Mouse (Mus musculus) lung, adult 2 months (tissue): ENCODE results near the gene Adm2. TPM values are rescaled to one million over a fixed set of nuclear protein-coding genes. Genes with fewer than 3 reads are reported as not detected.
A peak's percentile ranks its signal among the peaks of the same experiment; 100 is the strongest.

Experiments
- DNase-seq: peaks from one replicate; pipeline ENCODE4 v3.0.0; 2022
- H3K4me1 ChIP-seq: fragments of 200-500 bp; 2 replicates; pipeline ENCODE4 v1.6.1; 2011; ENCODE audit warnings: low read length; ENCODE audit not compliant: control insufficient read depth, insufficient read depth
- H3K4me3 ChIP-seq: fragments of 200-500 bp; replicated peaks from 2 replicates; pipeline ENCODE3; 2011; ENCODE audit warnings: low read depth, mild to moderate bottlenecking, control low read depth, low read length; ENCODE audit errors: extremely low read depth
- CTCF ChIP-seq: fragments of 200-500 bp; IDR thresholded peaks from 2 replicates; pipeline ENCODE4 v1.5.1; 2011; ENCODE audit warnings: mild to moderate bottlenecking, low read length, control low read depth; ENCODE audit not compliant: insufficient read depth
- POLR2A ChIP-seq: fragments of 200-500 bp; IDR thresholded peaks from 2 replicates; pipeline ENCODE4 v1.6.1; 2011; ENCODE audit warnings: low read depth, mild to moderate bottlenecking, control low read depth, low read length, borderline replicate concordance; ENCODE audit errors: extremely low read depth
- WGBS: fragments of 180-500 bp; shearing (Covaris S2); methylation state at CpG from one replicate; pipeline ENCODE4 v1.1.7; 2018; 5-methylcytosine and 5-hydroxymethylcytosine counted together
- polyA plus RNA-seq: library from polyadenylated mRNA; depleted of rRNA; stranded (reverse); fragments of >200 nt; gene quantifications from 2 replicates; pipeline ENCODE4 v1.2.3, GENCODE M21; 2012; rRNA removed

The Adm2 gene
- polyA plus RNA-seq, 1 experiment = 0.75 TPM

DNA sequence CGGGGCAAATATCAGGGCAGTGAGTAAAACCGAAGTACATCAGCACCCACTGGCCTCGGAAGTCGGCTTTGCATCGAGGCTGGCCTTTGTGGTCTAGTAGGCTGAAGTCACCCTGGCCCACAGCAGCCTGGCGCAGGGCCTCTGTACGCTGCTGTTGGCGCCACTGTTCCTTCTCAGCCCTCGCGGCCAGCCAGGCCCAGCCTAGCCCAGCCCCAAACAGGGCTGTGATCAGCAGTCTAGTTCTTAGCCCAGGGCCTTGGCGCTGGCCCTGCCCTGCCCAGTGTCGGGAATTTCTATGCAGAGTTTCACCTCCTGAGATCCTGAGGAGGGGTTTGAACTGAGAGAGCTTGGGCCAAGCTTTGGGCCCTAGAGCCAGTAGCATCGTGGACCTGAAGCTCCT, 49.5 kb downstream of the Adm2 start:
- no peak for DNase-seq
- WGBS = 83% methylated on average over 13 of the region's 13 CpGs
- no peak for TF ChIP-seq CTCF
- no peak for TF ChIP-seq POLR2A

DNA sequence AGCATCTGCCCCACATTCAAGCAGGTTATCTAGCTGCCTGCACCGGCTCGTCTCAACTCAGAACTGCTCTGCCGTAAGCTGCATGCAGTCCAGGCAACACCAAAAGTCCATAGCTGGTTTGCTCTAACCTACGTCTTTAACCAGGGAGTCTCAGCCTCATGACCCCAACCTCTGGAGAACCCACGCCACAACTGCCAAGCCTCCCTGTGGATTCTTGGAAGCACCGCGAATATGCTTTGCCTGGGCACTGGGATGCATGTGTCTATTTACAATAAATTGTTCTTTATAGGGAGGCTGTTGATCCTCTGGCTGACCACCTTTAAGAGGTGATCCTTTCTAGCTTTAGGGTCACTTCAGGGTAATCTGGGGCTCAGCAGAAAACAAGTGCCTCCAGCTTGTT, 50.0 kb downstream of the Adm2 start:
- Histone ChIP-seq H3K4me1 (peaks cover 7% of the 10 kb centered on the region), H3K4me3 (no peak overlapping the region)
- no peak for TF ChIP-seq CTCF
- TF ChIP-seq POLR2A = no peak
- DNase-seq = no peak
- whole genome bisulfite sequencing = 85% methylated on average over 7 of the region's 7 CpGs

More for the DNA sequence above, 49.5 kb downstream of the Adm2 start:
- no peak overlapping the region for H3K4me3 ChIP-seq
- H3K4me1 ChIP-seq = peaks cover 7% of the 10 kb centered on the region

DNA sequence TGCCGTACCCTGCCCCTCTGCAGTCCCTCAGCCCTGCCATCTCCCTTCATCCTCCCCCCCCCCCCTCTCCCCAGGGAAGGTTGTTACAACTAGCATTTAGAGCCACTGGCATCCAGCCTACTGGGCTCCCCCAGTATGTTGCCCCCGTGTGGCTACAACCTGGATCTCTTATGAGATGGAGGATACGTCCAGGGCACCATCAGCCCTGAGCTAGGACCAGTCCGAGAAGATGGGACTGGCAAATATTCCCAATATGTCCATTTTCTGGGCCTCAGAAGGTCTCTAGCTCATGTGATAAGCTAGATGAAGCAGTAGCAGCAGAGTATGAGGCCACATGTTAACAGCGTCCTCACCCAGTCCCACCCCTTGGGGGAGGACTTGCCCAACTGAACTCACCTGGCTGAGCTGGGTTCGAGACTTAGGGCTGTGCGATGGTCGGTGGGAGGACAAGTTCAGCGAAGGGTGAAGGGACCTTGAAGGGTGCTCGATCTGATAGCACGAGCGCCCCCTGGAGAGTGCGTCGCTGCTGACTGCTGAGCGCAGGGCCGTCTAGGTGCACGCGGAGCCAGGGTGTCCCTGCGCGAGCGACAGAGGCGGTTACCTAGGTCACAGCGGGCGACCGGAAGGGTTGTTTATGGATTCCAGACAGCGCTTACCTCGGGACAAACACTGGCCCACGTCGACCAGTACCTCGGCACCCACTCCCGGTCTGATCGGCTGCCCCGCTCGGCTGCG, 50.7 kb downstream of the Adm2 start:
- peak; percentile 83 for DNase-seq
- WGBS = 2% methylated on average over 35 of the region's 35 CpGs
- Histone ChIP-seq H3K4me1 (peaks cover 7% of the 10 kb centered on the region), H3K4me3 (peak overlapping the region; percentile 85)
- TF ChIP-seq POLR2A (no peak; the same call in 1 of the 2 replicates), CTCF (peak; percentile 72)

DNA sequence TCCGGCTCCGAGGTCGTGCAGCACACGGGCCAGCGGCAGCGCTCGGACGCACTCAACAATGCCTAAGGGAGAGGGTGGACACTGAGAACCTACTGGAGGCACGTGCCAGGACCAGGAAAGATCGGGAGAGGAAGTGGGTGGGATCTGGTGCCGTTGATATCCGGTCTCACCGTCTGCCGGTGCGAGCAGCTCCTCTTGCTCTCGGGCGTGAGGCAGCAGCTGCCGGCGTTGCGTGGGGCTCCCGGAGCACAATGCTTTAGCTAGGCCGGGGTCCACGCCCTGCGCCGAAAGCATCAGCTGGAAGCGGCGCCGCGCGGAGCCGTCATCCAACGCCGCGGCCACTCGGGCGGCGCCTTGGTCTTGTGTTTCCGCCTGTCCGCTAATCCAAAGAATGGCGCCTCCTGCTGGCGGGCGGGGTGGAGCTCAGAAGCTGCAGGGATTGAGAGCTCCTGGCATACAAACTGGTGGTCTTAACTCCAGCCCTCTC, 51.3 kb downstream of the Adm2 start, which contains the start of gene Sco2:
TSS of gene Sco2 (minus strand) at position 85 of the 487 bp plus-strand sequence.
- under 1% methylated on average over 42 of the region's 42 CpGs for WGBS
- peak; percentile 87 for TF ChIP-seq POLR2A
- peak; percentile 67 for TF ChIP-seq CTCF
- peak; percentile 94 for DNase-seq
- H3K4me1 ChIP-seq = peaks cover 7% of the 10 kb centered on the region
- peak within 1 kb of the TSS; percentile 85 for H3K4me3 ChIP-seq

Other genes with a start within 250 kb of the Adm2 start
- 49.3 and 64.3 TPM in 2 replicates for gene Trabd, start 247.6 kb upstream of the Adm2 start, polyA plus RNA-seq
- gene Selenoo, start 233.6 kb upstream of the Adm2 start, polyA plus RNA-seq = 37.1 and 42.8 TPM in 2 replicates
- 27.1 and 30.3 TPM in 2 replicates for gene Tubgcp6, start 199.6 kb upstream of the Adm2 start, polyA plus RNA-seq
- 39.8 and 46.9 TPM in 2 replicates for gene Hdac10, start 194.0 kb upstream of the Adm2 start, polyA plus RNA-seq
- gene Mapk12, start 182.0 kb upstream of the Adm2 start, polyA plus RNA-seq = 28.2 and 32.2 TPM in 2 replicates
- gene Mapk11, start 173.1 kb upstream of the Adm2 start, polyA plus RNA-seq = 13.7 and 14.0 TPM in 2 replicates
- gene Plxnb2, start 141.9 kb upstream of the Adm2 start, polyA plus RNA-seq = 204 and 210 TPM in 2 replicates
- 15.6 and 17.2 TPM in 2 replicates for gene Dennd6b, start 126.2 kb upstream of the Adm2 start, polyA plus RNA-seq
- 153 and 372 TPM in 2 replicates for gene Ppp6r2, start 111.2 kb upstream of the Adm2 start, polyA plus RNA-seq
- 188 and 208 TPM in 2 replicates for gene Sbf1, start 7.4 kb upstream of the Adm2 start, polyA plus RNA-seq
- 0.24 and 1.2 TPM in 2 replicates for gene Miox, start 11.7 kb downstream of the Adm2 start, polyA plus RNA-seq
- 81.7 and 84.4 TPM in 2 replicates for gene Lmf2, start 32.9 kb downstream of the Adm2 start, polyA plus RNA-seq
- gene Ncaph2, start 33.0 kb downstream of the Adm2 start, polyA plus RNA-seq = 105 and 117 TPM in 2 replicates
- gene Sco2, start 51.1 kb downstream of the Adm2 start, polyA plus RNA-seq = 57.7 and 65.5 TPM in 2 replicates
- gene Tymp, start 54.3 kb downstream of the Adm2 start, polyA plus RNA-seq = 14.4 and 21.5 TPM in 2 replicates
- gene Odf3b, start 56.6 kb downstream of the Adm2 start, polyA plus RNA-seq = 106 and 138 TPM in 2 replicates
- 0.03 and 0.07 TPM in 2 replicates for gene Klhdc7b, start 62.2 kb downstream of the Adm2 start, polyA plus RNA-seq
- gene Syce3, start 87.8 kb downstream of the Adm2 start, polyA plus RNA-seq = not detected in 2 replicates
- gene Cpt1b, start 103.1 kb downstream of the Adm2 start, polyA plus RNA-seq = 4.3 and 28.9 TPM in 2 replicates
- gene C730034F03Rik, start 106.9 kb downstream of the Adm2 start, polyA plus RNA-seq = 0.45 and 0.73 TPM in 2 replicates
- gene Gm44502, start 107.0 kb downstream of the Adm2 start, polyA plus RNA-seq = 4.4 TPM in 1 of 2 replicates, not detected in the other
- gene Chkb, start 107.2 kb downstream of the Adm2 start, polyA plus RNA-seq = 51.3 and 67.1 TPM in 2 replicates
- 0.10 and 0.11 TPM in 2 replicates for gene Mapk8ip2, start 131.2 kb downstream of the Adm2 start, polyA plus RNA-seq
- 57.7 and 62.4 TPM in 2 replicates for gene Arsa, start 154.7 kb downstream of the Adm2 start, polyA plus RNA-seq
- 103 and 141 TPM in 2 replicates for gene Shank3, start 176.9 kb downstream of the Adm2 start, polyA plus RNA-seq
- 2.8 and 2.9 TPM in 2 replicates for gene Acr, start 245.6 kb downstream of the Adm2 start, polyA plus RNA-seq